Mouse (Mus musculus) heart, adult 2 months (tissue): ENCODE results near the gene Setd1b. TPM values are rescaled to one million over a fixed set of nuclear protein-coding genes. Genes with fewer than 3 reads are reported as not detected.

ENCODE experiments used
- DNase-seq, 2 experiments: peaks; one replicate each; pipeline ENCODE4 v3.0.0; 2021
- H3K27ac ChIP-seq: fragments of 200-600 bp; 2 replicates; pipeline ENCODE4 v1.8.1; 2022
- H3K27me3 ChIP-seq: fragments of 200-500 bp; 2 replicates; pipeline ENCODE4 v1.6.1; 2012; ENCODE audit warnings: mild to moderate bottlenecking, low read length, inconsistent platforms, mixed read lengths; ENCODE audit not compliant: control insufficient read depth, insufficient read depth
- H3K36me3 ChIP-seq: fragments of 200-500 bp; 2 replicates; pipeline ENCODE4 v1.6.1; 2012; ENCODE audit warnings: low read length, inconsistent platforms; ENCODE audit not compliant: control insufficient read depth, insufficient read depth
- H3K4me1 ChIP-seq: fragments of 200-500 bp; 2 replicates; pipeline ENCODE4 v1.6.1; 2011; ENCODE audit warnings: low read length; ENCODE audit not compliant: control insufficient read depth, insufficient read depth
- H3K4me3 ChIP-seq: fragments of 200-600 bp; 2 replicates; pipeline ENCODE4 v1.8.1; 2022
- H3K79me2 ChIP-seq: fragments of 200-500 bp; replicated peaks from 2 replicates; pipeline ENCODE4 v1.6.1; 2012; ENCODE audit warnings: mild to moderate bottlenecking, inconsistent platforms, low read length, moderate library complexity, mixed read lengths; ENCODE audit not compliant: control insufficient read depth, insufficient read depth
- H3K9ac ChIP-seq: fragments of 200-500 bp; 2 replicates; pipeline ENCODE4 v1.6.1; 2012; ENCODE audit warnings: low read depth, mild to moderate bottlenecking, control low read depth, inconsistent platforms, low read length, mixed read lengths
- CTCF ChIP-seq: fragments of 200-600 bp; IDR thresholded peaks from 2 replicates; pipeline ENCODE4 v1.8.1; 2022; ENCODE audit warnings: antibody characterized with exemption, mild to moderate bottlenecking, moderate library complexity
- EP300 ChIP-seq: fragments of 200-500 bp; IDR thresholded peaks from 2 replicates; pipeline ENCODE4 v1.6.1; 2011; ENCODE audit warnings: low read depth, low read length, control low read depth; ENCODE audit not compliant: insufficient read depth
- POLR2A ChIP-seq: fragments of 200-500 bp; IDR thresholded peaks from 2 replicates; pipeline ENCODE4 v1.6.1; 2011; ENCODE audit warnings: mild to moderate bottlenecking, low read depth, low read length, control low read depth; ENCODE audit not compliant: insufficient read depth
- WGBS: fragments of 180-500 bp; shearing (Covaris S2); methylation state at CpG from one replicate; pipeline ENCODE4 v1.1.7; 2018; 5-methylcytosine and 5-hydroxymethylcytosine counted together
- intact Hi-C: fragments of 180-260 bp; cut with DNase I; formaldehyde crosslinking; loops from one replicate; pipeline ENCODE4 v1.15.1; 2025
- polyA plus RNA-seq: library from polyadenylated mRNA; depleted of rRNA; stranded (reverse); fragments of >200 nt; gene quantifications from 2 replicates; pipeline ENCODE4 v1.2.3, GENCODE M21; 2012
- total RNA-seq, 2 experiments: library from RNA; stranded (reverse); gene quantifications; 2 replicates each; pipeline ENCODE4 v1.2.3; 2021

The Setd1b gene
- total and polyA plus RNA-seq, 3 experiments, result 7.4 to 19.4 (median 12.9) TPM

DNA sequence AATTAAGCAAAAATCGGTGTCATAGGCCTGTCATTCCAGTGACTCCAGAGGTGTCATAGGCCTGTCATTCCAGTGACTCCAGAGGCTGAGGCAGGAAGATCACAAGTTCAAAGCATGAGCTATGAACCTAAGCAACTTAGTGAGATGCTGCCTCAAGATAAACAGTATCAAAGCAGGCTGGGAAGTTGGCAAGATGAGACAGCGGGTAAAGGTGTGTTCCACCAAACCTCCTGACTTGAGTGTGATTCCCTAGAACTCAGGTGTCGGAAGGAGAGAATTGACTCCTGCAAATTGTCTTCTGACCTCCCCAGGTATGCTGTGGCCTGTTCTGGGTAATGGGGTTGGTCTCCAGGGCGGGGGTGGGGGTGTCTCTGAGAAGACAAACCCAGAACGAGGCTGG, 27.3 kb downstream of the Setd1b start, which contains the start of gene Psmd9:
Gene Psmd9, plus strand, starts transcription at position 130 of the 400 bp plus-strand sequence.
- intact Hi-C loops, result no loop called here
- TF ChIP-seq CTCF, result no peak
- no peak for TF ChIP-seq EP300
- TF ChIP-seq POLR2A, result no peak
- no peak for DNase-seq
- no peaks in the 10 kb centered on the region for H3K79me2 ChIP-seq
- H3K27ac ChIP-seq, result no peak within 1 kb of the TSS
- H3K36me3 ChIP-seq, result no peaks in the 10 kb centered on the region
- no peak within 1 kb of the TSS for H3K9ac ChIP-seq
- H3K4me1 ChIP-seq, result no peaks in the 10 kb centered on the region; the same call in 1 of the 2 replicates
- H3K27me3 ChIP-seq, result no peaks in the 10 kb centered on the region
- 80% methylated on average over 5 of the region's 5 CpGs for WGBS
- no peak within 1 kb of the TSS for H3K4me3 ChIP-seq

DNA sequence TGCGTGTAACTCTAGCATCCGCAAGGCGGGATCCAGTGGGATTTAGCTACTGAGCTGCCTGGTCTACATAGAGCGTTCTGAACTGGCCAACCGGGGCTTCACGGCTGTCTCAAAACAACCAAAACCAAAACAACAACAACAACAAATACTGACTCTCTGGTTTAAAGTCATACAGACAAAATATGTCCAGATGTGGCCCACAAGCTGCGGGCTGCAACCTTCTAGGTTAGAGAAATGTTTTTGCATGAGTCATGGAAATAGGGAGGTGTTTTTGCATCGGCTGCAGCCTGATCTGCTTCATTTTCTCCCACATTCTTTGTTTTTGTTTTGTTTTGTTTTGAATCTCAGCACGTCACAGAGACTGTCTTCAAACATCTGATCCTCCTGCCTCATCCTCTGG, 28.4 kb downstream of the Setd1b start:
- Histone ChIP-seq H3K36me3 (no peaks in the 10 kb centered on the region), H3K27ac (no peak overlapping the region), H3K9ac (no peak overlapping the region), H3K27me3 (no peaks in the 10 kb centered on the region), H3K4me1 (no peaks in the 10 kb centered on the region; the same call in 1 of the 2 replicates), H3K79me2 (no peaks in the 10 kb centered on the region), H3K4me3 (no peak overlapping the region)
- WGBS, result 68% methylated on average over 9 of the region's 9 CpGs
- DNase-seq, result no peak
- intact Hi-C loops, result no loop called here
- TF ChIP-seq EP300, result no peak
- TF ChIP-seq POLR2A, result no peak
- no peak for TF ChIP-seq CTCF

DNA sequence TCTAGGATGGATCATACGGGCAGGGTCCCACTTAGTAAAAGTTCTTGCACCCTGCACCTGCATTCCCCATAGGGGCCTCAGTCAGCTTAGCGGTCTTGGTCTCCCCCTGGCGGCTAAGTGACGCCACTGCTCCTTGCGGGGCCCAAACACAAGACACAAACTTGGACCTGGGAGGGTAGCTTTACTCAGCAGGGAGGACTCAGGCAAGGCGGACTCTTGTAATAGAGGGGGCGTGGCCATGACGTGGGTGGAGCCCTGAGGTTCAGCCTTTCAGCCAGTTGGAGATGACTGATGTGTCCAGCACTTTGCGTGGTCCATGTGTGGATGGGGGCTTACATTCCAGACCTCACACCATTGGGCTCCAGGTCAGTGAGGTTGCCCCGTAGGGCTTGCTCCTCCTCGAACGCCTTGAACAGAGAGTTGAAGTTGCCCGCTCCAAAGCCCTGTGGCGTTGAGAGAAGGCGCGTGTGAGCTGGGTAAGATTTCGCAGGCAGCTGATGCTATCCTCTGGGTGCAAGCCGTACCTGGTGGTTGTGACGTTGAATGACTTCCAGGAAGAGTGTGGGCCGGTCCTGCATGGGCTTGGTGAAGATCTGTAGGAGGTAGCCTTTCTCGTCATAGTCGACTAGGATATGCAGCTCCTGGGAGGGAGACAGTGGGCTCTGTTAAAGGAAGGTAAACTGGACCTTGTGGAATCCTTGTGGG, 29.8 kb downstream of the Setd1b start:
- Histone ChIP-seq H3K27me3 (no peaks in the 10 kb centered on the region), H3K27ac (no peak overlapping the region), H3K4me3 (no peak overlapping the region), H3K36me3 (no peaks in the 10 kb centered on the region), H3K79me2 (no peaks in the 10 kb centered on the region), H3K4me1 (no peaks in the 10 kb centered on the region; the same call in 1 of the 2 replicates), H3K9ac (no peak overlapping the region)
- intact Hi-C loops, result loop anchor here (1.0 kb wide), 2 partner anchors 54 to 107 kb away; no protein-coding TSS in a partner anchor
- peak; percentile 76 to 86 for DNase-seq
- 16% methylated on average over 22 of the region's 22 CpGs for WGBS
- TF ChIP-seq POLR2A, result no peak
- TF ChIP-seq EP300, result 0 out of 2 replicates have a peak, but pooled peaks have one; percentile 58
- TF ChIP-seq CTCF, result no peak; the same call in 1 of the 2 replicates

DNA sequence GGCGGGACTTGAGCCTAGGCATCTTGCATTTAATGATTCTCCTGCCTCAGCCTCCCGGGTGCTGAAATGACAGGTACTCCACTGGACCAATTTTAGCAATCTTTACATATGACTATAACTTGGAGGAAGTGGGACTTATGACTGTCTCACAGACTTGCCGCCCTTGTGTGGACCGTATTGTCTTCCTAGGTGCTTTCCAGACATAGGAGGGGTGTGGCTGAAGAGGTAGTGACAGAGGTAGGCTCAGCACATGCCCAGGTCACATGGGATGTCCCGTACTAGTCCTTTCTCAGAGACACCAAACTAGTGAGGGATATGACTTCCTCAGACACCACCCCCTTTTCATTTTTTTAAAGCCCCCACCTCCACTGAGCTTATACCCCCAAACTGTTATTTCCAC, 36.8 kb downstream of the Setd1b start:
- no peak for DNase-seq
- TF ChIP-seq POLR2A, result no peak
- TF ChIP-seq CTCF, result no peak
- no peak for TF ChIP-seq EP300
- intact Hi-C loops, result no loop called here
- Histone ChIP-seq H3K9ac (no peak overlapping the region), H3K4me3 (no peak overlapping the region), H3K79me2 (no peaks in the 10 kb centered on the region), H3K27me3 (no peaks in the 10 kb centered on the region), H3K27ac (no peak overlapping the region), H3K36me3 (no peaks in the 10 kb centered on the region), H3K4me1 (no peaks in the 10 kb centered on the region)
- 83% methylated on average over 5 of the region's 5 CpGs for WGBS

DNA sequence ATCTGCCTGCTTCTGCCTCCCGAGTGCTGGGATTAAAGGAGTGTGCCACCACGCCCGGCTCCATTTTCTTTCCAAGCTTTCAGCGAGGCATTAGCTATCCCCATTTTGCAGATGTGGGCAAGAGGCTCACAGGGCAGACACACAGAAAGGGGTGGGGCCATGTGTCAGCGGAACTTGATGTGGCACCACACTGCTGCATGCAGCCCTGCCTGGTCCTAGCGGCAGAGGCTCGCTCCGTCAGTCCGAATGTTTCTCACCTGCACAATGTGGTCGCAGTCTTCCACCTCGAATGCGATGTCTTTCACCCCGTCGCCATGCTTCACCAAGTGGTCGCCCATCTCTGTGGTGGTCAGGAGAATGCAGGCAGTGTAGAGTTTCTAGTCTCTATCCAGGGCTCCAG, 38.4 kb downstream of the Setd1b start:
- no peak overlapping the region for H3K9ac ChIP-seq
- intact Hi-C loops, result no loop called here
- TF ChIP-seq EP300, result no peak
- no peak for TF ChIP-seq POLR2A
- TF ChIP-seq CTCF, result no peak
- no peak for DNase-seq
- no peaks in the 10 kb centered on the region for H3K36me3 ChIP-seq
- no peaks in the 10 kb centered on the region for H3K79me2 ChIP-seq
- no peak overlapping the region for H3K27ac ChIP-seq
- WGBS, result 89% methylated on average over 15 of the region's 15 CpGs
- H3K4me3 ChIP-seq, result no peak overlapping the region
- no peaks in the 10 kb centered on the region for H3K27me3 ChIP-seq
- no peaks in the 10 kb centered on the region for H3K4me1 ChIP-seq

DNA sequence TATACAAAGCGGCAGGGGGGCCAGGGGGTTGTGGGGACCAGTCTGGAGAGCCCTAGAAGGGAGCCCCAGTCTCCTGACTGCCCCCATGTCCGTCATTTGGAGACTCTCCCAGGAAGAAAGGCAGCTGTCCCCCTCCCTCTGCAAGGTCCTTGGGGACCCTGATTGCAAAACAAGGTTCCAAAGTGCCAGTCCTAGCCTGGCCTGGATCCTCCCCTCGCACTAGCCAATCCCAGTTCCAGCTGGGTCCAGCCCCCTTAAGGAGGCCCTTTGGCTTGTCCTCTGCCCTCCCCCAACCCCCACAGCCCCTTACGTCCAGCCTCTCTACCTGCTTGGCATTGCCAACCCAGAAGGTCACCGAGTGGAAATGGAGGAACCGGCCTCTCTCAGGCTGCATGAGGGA, 39.5 kb downstream of the Setd1b start:
- no peaks in the 10 kb centered on the region for H3K79me2 ChIP-seq
- no peak overlapping the region for H3K4me3 ChIP-seq
- no peak overlapping the region for H3K9ac ChIP-seq
- H3K36me3 ChIP-seq, result no peaks in the 10 kb centered on the region
- H3K4me1 ChIP-seq, result no peaks in the 10 kb centered on the region
- peak in 1 of 2 experiments; percentile 37 for DNase-seq
- no peaks in the 10 kb centered on the region for H3K27me3 ChIP-seq
- 82% methylated on average over 6 of the region's 6 CpGs for WGBS
- TF ChIP-seq CTCF (no peak), EP300 (no peak), POLR2A (no peak)
- intact Hi-C loops, result no loop called here
- no peak overlapping the region for H3K27ac ChIP-seq
